Mouse (Mus musculus): ENCODE data around the gene Naa25. TPM values are rescaled to one million over a fixed set of nuclear protein-coding genes. Genes with fewer than 3 reads are reported as not detected.
A peak's percentile ranks its signal among the peaks of the same experiment; 100 is the strongest.

Gene Naa25
- polyA plus RNA-seq, 1 experiment from 2014 or later = 47.3 TPM

- 45% methylated on average over 9 of the region's 9 CpGs for WGBS
Measured at GRCm38 (mm10) chr5:121398965-121399462, 1.3 kb downstream of the Naa25 start.

GRCm38 (mm10) chr5:121399540-121399939 lies 1.8 kb downstream of the Naa25 start:
- no peaks in the 10 kb centered on the region for H3K27me3 ChIP-seq (ENCODE audit: insufficient read depth, poor library complexity, severe bottlenecking)
- peak overlapping the region; percentile 98 for H3K4me3 ChIP-seq
- no peak overlapping the region for H3K27ac ChIP-seq
- no peak for DNase-seq (ENCODE audit: low spot score)
- WGBS = 85% methylated on average over 5 of the region's 5 CpGs
- H3K36me3 ChIP-seq = peaks cover 27% of the 10 kb centered on the region
- no peaks in the 10 kb centered on the region for H3K9me3 ChIP-seq
- H3K4me1 ChIP-seq = peaks cover 31% of the 10 kb centered on the region

More at GRCm38 (mm10) chr5:121398965-121399462, 1.3 kb downstream of the Naa25 start:
- Histone ChIP-seq H3K4me1 (peaks cover 31% of the 10 kb centered on the region), H3K9me3 (no peaks in the 10 kb centered on the region), H3K27me3 (ENCODE audit: insufficient read depth, poor library complexity, severe bottlenecking) (no peaks in the 10 kb centered on the region), H3K27ac (no peak overlapping the region), H3K4me3 (peak overlapping the region; percentile 98), H3K36me3 (peaks cover 26% of the 10 kb centered on the region)
- DNase-seq (ENCODE audit: low spot score) = no peak

DNA sequence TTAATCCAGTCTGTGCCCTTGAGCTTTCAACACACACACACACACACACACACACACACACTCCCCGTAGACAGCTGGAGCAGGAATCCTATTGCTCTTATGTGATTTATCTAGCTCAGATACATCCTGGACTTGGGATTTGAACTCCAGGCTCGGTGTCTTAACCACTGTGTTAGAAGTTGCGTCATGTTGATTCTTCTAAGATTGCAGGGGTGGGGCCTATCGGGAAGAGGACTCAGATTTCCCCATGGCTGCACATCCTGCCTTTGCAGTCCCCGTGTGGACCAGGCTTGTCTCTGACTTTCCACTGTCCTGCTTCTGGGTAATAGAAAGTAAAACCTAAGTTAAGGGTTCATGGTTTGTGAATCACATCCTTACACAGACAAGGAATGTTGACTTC lies 2.3 kb downstream of the Naa25 start:
- 64% methylated on average over 5 of the region's 5 CpGs for WGBS
- peaks cover 31% of the 10 kb centered on the region for H3K36me3 ChIP-seq
- H3K4me3 ChIP-seq = no peak overlapping the region
- no peak overlapping the region for H3K27ac ChIP-seq
- H3K4me1 ChIP-seq = peaks cover 31% of the 10 kb centered on the region
- H3K27me3 ChIP-seq (ENCODE audit: insufficient read depth, poor library complexity, severe bottlenecking) = no peaks in the 10 kb centered on the region
- DNase-seq (ENCODE audit: low spot score) = no peak
- H3K9me3 ChIP-seq = no peaks in the 10 kb centered on the region

DNA sequence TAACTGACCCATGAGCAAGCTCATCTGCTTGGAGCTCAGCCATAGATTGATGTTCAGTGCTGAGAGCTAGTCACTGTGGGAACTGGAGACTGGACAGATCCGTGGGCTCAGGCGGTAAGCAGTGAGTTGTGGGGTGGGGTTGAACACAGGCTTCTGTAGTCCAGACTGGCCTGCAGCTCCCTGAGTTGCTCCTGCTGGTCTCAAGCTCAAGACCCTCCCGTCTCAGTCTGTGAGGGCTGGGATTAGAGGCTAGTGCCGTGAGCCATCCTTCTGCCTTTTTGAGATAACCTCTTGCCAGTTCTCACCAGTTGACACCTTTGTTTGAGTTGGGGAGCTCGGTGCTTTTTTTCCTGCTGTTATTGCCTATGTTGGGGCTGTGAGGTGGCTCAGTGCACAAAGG lies 3.1 kb downstream of the Naa25 start:
- Histone ChIP-seq H3K36me3 (peaks cover 37% of the 10 kb centered on the region), H3K27ac (no peak overlapping the region), H3K4me1 (peaks cover 31% of the 10 kb centered on the region), H3K9me3 (no peaks in the 10 kb centered on the region), H3K4me3 (no peak overlapping the region), H3K27me3 (ENCODE audit: insufficient read depth, poor library complexity, severe bottlenecking) (no peaks in the 10 kb centered on the region)
- DNase-seq (ENCODE audit: low spot score) = peak; percentile 75
- 74% methylated on average over 5 of the region's 5 CpGs for WGBS

DNA sequence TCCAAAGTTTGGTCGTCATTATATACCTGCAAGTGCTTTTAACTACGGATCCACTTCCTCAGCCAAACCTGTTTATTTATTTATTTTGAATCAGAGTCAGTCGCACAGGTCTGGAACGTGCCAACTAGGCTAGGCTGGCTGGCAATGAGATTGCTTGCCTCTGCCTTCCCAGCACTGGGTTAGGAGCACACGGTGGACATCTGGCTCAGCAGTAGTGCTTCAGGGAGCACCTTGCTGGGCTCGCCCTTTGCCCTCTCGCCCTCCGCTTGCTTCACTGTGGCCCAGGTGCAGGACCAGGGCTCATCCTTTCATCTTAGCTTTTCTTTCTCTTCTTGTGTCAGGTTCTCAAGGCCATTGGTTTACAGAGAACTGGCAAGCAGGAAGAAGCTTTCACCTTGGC lies 10.1 kb downstream of the Naa25 start:
- peaks cover 82% of the 10 kb centered on the region for H3K36me3 ChIP-seq
- H3K27ac ChIP-seq = no peak overlapping the region
- no peak overlapping the region for H3K4me3 ChIP-seq
- no peak for DNase-seq (ENCODE audit: low spot score)
- WGBS = 92% methylated on average over 8 of the region's 8 CpGs
- H3K27me3 ChIP-seq (ENCODE audit: insufficient read depth, poor library complexity, severe bottlenecking) = no peaks in the 10 kb centered on the region
- 0 out of 2 replicates have a peak, but pooled peaks cover 9% of the 10 kb centered on the region for H3K4me1 ChIP-seq
- H3K9me3 ChIP-seq = no peaks in the 10 kb centered on the region

- WGBS = 93% methylated on average over 4 of the region's 4 CpGs
Measured at GRCm38 (mm10) chr5:121410975-121411374, 13.2 kb downstream of the Naa25 start.

DNA sequence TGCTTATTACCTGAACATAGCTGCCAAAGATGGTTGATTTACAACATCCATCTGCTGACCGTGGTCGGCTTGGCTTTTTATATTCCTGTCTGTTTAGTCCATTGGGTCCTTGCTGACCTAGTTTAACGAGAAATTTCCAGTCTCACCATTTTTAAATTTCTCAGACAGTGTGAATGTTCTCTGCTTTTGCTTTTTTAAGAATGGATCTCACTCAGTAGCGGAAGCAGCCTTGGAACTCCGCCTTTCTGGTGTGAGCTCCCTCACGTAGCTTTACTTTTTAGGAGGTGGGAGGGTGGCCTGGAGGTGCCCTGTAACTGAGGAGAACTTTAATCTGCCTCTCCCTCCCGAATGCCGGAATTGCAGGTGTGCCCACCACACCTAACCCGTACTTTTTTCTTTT lies 23.0 kb downstream of the Naa25 start:
- 91% methylated on average over 9 of the region's 9 CpGs for WGBS
- H3K36me3 ChIP-seq = peaks cover 98% of the 10 kb centered on the region
- H3K4me3 ChIP-seq = no peak overlapping the region
- no peak for DNase-seq (ENCODE audit: low spot score)
- no peaks in the 10 kb centered on the region for H3K4me1 ChIP-seq
- no peak overlapping the region for H3K27ac ChIP-seq
- no peaks in the 10 kb centered on the region for H3K9me3 ChIP-seq
- no peaks in the 10 kb centered on the region for H3K27me3 ChIP-seq (ENCODE audit: insufficient read depth, poor library complexity, severe bottlenecking)

More at GRCm38 (mm10) chr5:121410975-121411374, 13.2 kb downstream of the Naa25 start:
- no peak overlapping the region for H3K4me3 ChIP-seq
- peaks cover 96% of the 10 kb centered on the region for H3K36me3 ChIP-seq
- H3K27ac ChIP-seq = no peak overlapping the region
- no peaks in the 10 kb centered on the region for H3K9me3 ChIP-seq
- H3K27me3 ChIP-seq (ENCODE audit: insufficient read depth, poor library complexity, severe bottlenecking) = no peaks in the 10 kb centered on the region
- DNase-seq (ENCODE audit: low spot score) = no peak
- H3K4me1 ChIP-seq = no peaks in the 10 kb centered on the region

- no peaks in the 10 kb centered on the region for H3K27me3 ChIP-seq (ENCODE audit: insufficient read depth, poor library complexity, severe bottlenecking)
- H3K36me3 ChIP-seq = peaks cover 98% of the 10 kb centered on the region
- no peak overlapping the region for H3K4me3 ChIP-seq
- no peak overlapping the region for H3K27ac ChIP-seq
- H3K4me1 ChIP-seq = no peaks in the 10 kb centered on the region
- DNase-seq (ENCODE audit: low spot score) = no peak
- WGBS = 92% methylated on average over 6 of the region's 6 CpGs
- H3K9me3 ChIP-seq = no peaks in the 10 kb centered on the region
Measured at GRCm38 (mm10) chr5:121422787-121423186, 25.1 kb downstream of the Naa25 start.

DNA sequence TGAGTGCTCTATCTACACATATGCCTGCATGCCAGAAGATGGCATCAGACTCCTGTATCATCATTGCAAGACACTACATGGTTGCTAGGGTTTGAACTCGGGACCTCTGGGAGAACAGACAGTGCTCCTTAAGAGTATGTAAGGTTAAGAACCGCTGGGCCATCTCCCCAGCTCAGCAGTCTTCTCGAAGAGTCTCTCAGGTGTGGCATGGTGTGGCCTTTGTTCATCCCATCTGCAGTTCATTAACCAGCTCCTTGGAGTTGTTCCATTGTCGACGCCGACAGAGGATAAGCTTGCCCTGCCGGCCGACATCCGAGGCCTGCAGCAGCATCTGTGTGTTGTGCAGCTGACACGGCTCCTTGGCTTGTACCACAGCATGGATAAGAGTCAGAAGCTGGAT lies 25.6 kb downstream of the Naa25 start:
- no peak for DNase-seq (ENCODE audit: low spot score)
- Histone ChIP-seq H3K9me3 (no peaks in the 10 kb centered on the region), H3K27me3 (ENCODE audit: insufficient read depth, poor library complexity, severe bottlenecking) (no peaks in the 10 kb centered on the region), H3K4me3 (no peak overlapping the region), H3K4me1 (no peaks in the 10 kb centered on the region), H3K27ac (no peak overlapping the region), H3K36me3 (peaks cover 98% of the 10 kb centered on the region)
- WGBS = 89% methylated on average over 10 of the region's 10 CpGs

DNA sequence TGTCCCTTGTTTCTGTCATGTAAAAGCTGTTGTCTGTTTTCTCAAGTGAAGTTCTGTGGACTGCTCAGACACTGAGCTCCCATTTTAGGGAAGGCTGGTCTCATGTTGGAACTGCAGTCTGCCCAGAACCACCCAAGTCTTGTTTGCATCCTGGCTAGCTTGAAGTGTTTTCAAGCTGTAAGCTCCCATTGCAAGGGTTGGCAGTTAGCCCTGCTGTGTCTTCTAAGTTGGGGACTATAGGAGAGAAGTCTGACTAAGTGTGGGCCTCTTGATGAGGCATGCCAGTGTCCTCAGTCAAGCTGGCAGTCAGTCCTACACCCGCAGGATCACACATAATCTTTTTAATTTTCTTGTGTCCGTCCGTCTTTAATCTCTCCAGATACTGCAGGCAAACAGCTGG lies 31.2 kb downstream of the Naa25 start:
- 89% methylated on average over 3 of the region's 3 CpGs for WGBS
- no peaks in the 10 kb centered on the region for H3K9me3 ChIP-seq
- H3K4me3 ChIP-seq = no peak overlapping the region
- no peaks in the 10 kb centered on the region for H3K4me1 ChIP-seq
- H3K36me3 ChIP-seq = peaks cover 99% of the 10 kb centered on the region
- no peak overlapping the region for H3K27ac ChIP-seq
- DNase-seq (ENCODE audit: low spot score) = no peak
- H3K27me3 ChIP-seq (ENCODE audit: insufficient read depth, poor library complexity, severe bottlenecking) = no peaks in the 10 kb centered on the region

DNA sequence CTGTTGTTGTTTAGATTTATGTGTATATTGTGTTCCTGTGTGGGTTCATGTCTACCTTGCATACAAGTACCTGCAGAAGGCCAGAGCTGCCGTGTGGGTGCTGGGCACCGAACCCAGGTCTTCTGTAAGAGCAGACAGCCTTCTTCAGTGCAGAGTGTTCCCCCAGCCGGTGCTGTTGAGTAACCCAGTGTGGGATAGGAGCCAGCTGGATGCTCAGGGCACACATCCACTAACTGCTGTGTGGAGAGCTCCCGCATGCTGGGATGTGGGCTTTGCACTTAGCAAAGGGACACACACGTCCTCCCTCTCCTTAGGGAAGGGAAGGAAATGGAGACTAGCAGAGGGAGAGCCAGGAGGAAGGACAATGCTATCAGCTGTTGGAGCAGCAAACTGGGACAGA lies 40.4 kb downstream of the Naa25 start:
- WGBS = 88% methylated on average over 5 of the region's 5 CpGs
- Histone ChIP-seq H3K36me3 (peaks cover 89% of the 10 kb centered on the region), H3K27ac (no peak overlapping the region), H3K4me1 (no peaks in the 10 kb centered on the region), H3K27me3 (ENCODE audit: insufficient read depth, poor library complexity, severe bottlenecking) (no peaks in the 10 kb centered on the region), H3K4me3 (no peak overlapping the region), H3K9me3 (no peaks in the 10 kb centered on the region)
- DNase-seq (ENCODE audit: low spot score) = no peak

DNA sequence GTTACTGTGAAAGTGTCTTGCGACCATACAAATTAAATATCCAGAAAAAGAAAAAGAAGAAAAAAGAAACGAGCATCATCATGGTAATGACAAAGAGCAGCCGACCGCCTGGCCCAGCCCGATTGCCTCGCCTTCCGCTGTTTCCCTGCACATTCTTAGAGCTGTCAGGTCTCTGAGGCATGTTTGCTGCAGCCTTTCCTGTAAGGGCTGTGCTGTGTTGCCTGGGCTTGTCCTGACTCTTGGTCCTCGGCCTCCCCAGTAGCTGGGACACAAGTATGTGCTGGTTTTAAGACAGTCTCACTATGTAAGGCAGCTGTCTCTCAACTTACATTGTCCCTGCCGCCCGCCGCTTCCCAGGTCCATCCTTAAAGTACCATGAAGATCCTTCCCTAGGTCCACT lies 41.0 kb downstream of the Naa25 start:
- no peak for DNase-seq (ENCODE audit: low spot score)
- Histone ChIP-seq H3K27me3 (ENCODE audit: insufficient read depth, poor library complexity, severe bottlenecking) (no peaks in the 10 kb centered on the region), H3K4me1 (no peaks in the 10 kb centered on the region), H3K9me3 (no peaks in the 10 kb centered on the region), H3K36me3 (peaks cover 89% of the 10 kb centered on the region), H3K27ac (no peak overlapping the region), H3K4me3 (no peak overlapping the region)
- WGBS = 94% methylated on average over 11 of the region's 11 CpGs

- 90% methylated on average over 3 of the region's 3 CpGs for WGBS
- Histone ChIP-seq H3K27ac (no peak overlapping the region), H3K27me3 (ENCODE audit: insufficient read depth, poor library complexity, severe bottlenecking) (no peaks in the 10 kb centered on the region), H3K4me3 (no peak overlapping the region), H3K36me3 (peaks cover 91% of the 10 kb centered on the region), H3K9me3 (no peaks in the 10 kb centered on the region), H3K4me1 (no peaks in the 10 kb centered on the region)
- no peak for DNase-seq (ENCODE audit: low spot score)
Measured at GRCm38 (mm10) chr5:121443548-121443947, 45.8 kb downstream of the Naa25 start.

GRCm38 (mm10) chr5:121444870-121445269 lies 47.1 kb downstream of the Naa25 start:
- H3K27ac ChIP-seq = no peak overlapping the region
- H3K36me3 ChIP-seq = peaks cover 91% of the 10 kb centered on the region
- DNase-seq (ENCODE audit: low spot score) = no peak

More at GRCm38 (mm10) chr5:121444870-121445269, 47.1 kb downstream of the Naa25 start:
- Histone ChIP-seq H3K4me3 (no peak overlapping the region), H3K9me3 (no peaks in the 10 kb centered on the region), H3K4me1 (no peaks in the 10 kb centered on the region), H3K27me3 (ENCODE audit: insufficient read depth, poor library complexity, severe bottlenecking) (no peaks in the 10 kb centered on the region)
- 86% methylated on average over 5 of the region's 5 CpGs for WGBS
